Mouse (Mus musculus): ENCODE data around the gene Nav2.

Gene Nav2

DNA sequence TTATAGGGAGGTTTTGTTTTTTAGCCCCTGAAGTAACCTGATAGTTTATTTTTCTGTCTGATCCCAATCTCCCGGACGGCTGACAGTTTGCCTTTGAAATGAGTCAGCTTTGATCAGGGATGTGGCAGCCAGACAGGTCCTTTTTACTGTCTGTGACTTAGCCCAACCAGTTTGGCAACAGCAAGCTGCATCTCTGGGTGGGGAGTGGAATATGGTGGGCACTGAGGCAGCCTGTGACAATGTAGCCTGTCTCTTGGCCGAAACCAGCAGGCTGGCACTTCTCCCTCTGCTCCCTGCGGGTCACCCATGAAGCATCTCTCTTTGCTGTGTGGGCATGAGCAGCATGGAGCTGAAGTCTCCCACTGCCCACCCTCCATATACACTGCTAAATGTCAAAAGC lies 421.7 kb downstream of the Nav2 start:
- no peak for DNase-seq (ENCODE audit: low spot score)

DNA sequence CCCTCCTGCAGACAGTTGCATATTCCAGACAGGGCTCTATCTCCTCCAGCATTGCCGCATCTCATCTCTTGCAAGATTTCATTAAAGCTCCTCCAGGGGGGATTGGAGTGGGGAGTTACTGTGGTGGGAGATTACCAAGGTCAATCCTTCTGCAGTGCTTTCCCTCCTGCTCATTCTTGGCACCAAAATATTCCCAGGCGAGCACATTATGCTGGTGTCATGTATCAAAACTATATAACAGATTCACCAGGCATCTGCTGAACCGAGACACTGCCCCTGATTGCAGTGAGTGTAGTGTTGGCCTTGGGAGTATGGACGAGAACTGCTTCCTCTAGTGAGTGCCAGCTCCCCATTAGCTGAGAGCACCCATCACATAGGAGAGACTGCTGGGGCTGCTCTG lies 423.4 kb downstream of the Nav2 start:
- DNase-seq (ENCODE audit: low spot score), result no peak

DNA sequence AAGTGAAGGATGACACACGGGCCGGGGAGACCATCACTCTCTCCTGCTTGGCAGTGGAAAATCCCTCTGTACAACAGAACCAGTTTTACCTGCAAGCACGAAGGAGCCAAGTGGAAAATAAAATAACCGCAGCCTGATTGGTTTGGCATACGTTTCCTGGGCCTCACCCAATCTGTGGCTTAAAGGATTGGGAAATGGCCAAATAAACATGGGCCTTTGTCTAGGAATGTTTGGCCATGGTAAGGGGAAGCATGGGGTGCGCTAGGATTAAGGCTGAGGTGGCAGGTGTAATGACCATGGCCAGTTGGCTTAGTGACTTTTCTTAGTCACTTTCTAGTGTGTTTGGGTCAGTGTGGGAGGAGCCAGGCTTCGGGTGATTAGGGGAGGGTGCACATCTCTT lies 424.1 kb downstream of the Nav2 start:
- no peak for DNase-seq (ENCODE audit: low spot score)

DNA sequence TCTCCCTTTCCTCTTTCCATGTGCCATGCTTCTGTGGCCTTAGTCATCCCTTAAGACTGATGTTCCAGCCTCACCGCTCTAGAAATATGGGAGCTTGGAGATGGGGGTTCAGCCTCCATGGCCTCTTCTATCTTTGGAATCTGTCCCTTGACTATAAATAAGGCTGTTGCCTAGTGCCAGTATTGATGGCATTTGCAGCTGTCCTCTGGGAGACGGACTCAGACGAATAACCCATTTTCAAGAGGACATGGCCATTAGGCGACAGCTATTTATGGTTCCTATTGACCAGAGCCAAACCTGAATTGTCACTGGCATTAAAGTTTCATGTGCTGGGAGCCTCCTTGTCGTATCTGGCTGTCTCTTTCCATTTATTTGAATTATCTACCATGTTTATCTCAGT lies 425.6 kb downstream of the Nav2 start:
- DNase-seq (ENCODE audit: low spot score), result no peak

DNA sequence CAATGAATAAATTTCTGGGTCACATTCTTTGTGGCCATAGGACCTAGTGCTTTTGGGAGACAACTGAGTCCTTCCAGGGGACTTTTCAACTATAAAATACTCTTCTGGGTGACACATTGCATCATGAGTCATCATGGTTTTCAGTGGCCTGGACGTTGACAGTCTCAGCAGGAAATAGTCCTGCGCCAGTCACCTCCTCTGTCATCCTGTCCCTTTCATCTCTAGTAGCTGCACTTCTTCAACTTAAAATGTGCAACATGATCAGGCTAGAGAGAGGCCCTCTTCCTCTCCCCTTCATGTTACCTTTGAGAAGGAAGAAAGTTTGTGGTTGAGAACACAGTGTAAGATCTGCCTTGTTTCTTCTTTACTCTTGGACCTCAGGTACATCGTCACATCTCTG lies 426.5 kb downstream of the Nav2 start:
- DNase-seq (ENCODE audit: low spot score), result no peak

DNA sequence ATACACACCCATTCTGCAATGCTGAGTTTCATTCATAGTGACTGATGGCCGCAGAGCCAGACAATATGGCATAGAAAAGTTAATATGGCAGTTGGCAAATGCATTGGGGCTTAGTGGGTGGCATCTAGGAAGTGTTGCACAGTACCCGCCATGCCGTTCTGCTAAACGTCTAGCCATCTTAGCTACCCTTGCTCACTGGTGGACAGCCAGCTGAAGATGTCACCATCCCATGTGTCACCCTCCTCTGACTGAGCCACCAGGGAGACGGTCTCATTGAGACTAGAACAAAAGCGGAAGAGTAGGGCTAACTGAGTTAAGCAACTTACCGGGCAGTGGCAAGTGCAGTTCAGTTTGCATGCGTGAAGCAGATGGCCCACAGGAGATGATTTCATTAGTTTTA lies 428.2 kb downstream of the Nav2 start:
- no peak for DNase-seq (ENCODE audit: low spot score)

DNA sequence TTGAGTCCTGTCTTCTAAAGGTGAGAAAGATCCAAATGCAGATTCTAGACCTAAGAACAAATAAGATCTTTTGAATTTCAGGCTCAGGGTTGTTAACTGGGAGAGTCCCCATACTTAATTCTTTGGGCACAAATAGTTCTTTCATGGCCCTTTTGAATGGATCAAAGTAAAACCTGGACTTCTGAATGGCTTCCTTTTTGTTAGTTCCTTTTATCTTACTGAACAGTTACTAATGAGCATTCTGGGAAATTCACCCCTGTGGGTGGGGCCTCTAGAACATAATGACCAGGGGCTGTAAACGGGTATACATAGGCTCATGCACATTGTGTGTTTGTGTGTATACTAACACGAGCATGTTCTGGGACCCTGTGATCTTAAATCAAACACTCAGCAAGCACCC lies 429.2 kb downstream of the Nav2 start:
- DNase-seq (ENCODE audit: low spot score), result peak; percentile 41

DNA sequence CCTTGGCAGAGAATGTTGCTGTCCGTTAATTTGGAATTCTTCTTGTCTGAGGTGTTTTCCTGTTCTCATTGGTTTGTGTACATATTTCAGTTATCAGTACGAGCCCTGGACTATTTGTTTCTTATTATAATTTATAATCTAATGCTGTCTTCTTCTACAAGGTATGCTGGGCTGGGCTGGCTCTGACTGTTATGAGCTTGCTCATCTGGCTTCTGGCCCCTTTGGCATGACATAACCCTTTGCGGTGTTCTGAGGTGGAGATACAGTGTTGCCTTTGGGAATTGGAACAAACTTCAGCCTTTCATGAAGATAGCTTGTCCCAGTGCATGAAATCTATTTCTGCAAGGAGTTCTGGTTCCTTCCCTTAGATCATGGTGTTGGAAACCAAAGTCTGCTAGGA lies 431.4 kb downstream of the Nav2 start:
- no peak for DNase-seq (ENCODE audit: low spot score)

DNA sequence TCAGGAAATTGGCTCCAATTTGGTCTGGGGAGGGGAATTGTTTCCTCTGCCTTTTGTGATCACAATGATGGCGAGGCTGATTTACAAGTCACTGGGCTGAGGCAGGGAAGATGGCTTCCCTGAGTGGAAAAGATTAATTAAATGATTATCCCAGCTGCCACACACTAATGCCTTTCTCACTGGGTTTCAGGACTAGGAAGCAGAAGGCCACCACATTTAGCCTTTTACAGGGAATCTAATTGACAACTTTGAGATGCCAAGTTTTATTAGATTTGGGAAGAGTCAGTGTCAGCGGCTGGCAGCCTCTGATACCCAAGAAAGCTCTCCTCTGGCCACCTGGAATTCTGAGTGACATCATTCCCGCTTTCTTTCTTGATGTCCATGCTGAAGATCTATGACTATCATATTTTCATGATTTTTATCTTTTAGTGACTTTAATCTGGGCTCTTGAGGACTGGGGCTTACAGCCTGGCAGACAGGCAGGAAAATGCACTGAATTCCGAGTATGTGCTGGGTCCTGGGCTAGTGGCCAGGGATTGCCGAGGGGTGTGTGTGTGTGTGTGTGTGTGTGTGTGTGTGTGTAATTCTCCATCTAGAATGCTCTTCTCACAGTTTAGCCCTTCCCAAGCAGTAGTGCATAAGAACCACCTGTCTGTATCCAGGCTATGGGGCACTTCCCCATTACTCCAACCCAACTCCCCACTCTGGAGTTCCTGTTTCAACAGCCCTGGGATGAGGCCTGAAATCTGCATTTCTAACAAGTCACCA lies 432.8 kb downstream of the Nav2 start:
- DNase-seq (ENCODE audit: low spot score), result peak; percentile 48

DNA sequence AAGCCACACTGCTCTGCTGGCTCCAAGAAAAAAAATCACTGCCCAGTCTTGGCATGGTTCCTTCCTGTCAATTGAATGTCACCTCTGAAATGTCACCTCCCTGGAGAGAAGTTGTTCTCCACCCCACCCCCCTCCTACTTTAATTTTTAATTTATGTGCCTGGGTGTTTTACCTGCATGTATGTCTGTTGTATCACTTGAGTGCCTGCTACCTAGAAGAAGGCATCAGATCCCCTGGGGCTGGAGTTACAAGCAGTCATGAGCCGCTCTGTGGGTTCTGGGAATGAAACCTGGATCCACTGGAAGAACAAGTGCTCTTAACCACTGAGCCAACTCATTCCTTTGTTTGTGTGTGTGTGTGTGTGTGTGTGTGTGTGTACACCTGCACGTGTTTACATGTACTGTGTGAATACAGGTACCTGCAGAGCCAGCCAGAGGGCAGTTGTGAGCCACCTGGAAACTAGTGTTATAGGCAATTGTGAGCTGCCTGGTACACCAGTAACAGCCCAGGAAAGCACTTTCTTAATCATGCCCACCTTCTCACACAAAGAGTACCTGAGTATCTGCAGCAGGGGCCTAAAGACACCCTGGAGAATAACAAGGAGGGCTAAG lies 433.5 kb downstream of the Nav2 start:
- no peak for DNase-seq (ENCODE audit: low spot score)

DNA sequence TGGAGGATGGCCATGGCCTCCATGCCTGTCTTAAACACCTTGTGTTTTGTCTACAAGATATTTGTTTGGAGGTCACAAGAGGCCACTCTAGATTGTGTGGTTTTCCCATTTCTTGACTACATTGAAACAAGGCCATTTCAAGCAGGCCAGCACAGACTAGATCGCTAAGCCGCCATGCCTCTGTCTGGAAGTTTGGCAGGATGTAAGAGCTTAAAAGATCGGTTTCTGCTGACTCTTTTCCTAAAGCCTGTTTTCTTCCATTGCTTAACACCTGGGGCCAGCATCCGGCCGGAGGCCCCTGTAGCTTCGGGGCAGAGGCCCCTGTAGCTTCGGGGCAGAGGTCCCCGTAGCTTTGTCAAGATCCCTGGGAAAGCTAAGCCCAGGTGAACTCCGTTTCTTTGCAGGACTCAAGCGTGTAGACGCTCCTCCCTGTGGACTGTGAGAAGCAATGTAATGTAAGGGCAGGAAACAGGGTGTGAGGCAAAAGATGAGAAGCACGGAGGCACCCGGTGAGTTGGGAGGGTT lies 434.1 kb downstream of the Nav2 start:
- no peak for DNase-seq (ENCODE audit: low spot score)

DNA sequence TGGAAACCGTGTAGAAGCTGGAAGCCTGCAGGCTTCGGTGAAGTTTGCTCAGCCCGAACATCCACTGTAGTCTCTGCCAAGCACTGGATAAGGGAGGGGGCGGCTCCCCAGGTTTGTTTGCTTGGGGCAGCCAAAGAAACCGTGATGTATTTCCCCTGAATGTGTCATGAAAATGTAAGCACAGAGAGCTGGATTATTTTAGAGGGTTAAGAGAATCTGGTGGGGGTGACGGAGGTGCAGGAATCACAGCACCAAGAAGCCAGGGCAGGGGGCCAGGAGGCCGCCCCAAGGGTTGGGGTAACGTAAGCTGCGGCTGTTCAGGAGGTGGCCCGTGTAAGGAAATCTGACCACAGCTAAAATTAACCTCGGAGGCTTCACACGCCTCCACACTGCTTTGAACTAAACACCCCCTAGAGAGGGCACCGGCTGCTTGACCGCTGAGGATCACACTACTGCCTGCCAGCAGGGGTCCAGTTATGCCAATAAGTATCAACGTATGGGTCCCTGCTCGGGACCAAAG lies 434.6 kb downstream of the Nav2 start:
- no peak for DNase-seq (ENCODE audit: low spot score)

DNA sequence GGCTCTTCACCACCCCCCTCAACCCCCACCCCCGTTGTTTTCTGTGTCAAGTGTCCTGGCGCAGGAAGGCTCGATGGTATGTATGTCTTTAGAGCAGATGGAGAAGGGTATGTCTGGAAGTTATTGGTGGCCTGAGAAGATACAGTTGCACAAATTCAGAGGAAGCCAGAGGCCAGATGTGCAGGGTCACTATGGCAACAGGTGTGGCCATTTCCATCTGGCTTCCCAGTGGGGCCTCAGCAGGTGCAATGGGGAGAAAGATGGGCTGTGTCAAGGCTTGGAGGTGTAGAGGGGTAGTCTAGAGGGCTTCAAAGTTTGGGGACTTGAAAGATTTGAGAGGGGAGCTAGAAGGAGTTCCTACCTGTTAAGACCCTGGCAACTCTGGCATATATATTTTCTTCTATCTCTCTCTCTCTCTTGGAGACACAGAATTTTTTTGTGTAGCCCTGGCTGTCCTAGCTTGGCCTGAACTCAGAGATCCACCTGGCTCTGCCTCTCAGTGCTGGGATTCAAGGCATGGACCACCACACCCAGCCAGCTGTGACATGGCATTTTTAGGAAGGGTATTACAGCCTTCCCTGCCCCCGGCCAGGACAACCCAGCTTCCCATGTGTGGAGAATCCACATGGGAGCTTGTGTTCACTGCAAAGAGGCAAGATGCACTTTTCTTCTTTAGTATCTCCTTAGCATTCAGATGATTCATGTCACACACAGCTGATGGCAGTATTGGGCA lies 435.4 kb downstream of the Nav2 start:
- no peak for DNase-seq (ENCODE audit: low spot score)

DNA sequence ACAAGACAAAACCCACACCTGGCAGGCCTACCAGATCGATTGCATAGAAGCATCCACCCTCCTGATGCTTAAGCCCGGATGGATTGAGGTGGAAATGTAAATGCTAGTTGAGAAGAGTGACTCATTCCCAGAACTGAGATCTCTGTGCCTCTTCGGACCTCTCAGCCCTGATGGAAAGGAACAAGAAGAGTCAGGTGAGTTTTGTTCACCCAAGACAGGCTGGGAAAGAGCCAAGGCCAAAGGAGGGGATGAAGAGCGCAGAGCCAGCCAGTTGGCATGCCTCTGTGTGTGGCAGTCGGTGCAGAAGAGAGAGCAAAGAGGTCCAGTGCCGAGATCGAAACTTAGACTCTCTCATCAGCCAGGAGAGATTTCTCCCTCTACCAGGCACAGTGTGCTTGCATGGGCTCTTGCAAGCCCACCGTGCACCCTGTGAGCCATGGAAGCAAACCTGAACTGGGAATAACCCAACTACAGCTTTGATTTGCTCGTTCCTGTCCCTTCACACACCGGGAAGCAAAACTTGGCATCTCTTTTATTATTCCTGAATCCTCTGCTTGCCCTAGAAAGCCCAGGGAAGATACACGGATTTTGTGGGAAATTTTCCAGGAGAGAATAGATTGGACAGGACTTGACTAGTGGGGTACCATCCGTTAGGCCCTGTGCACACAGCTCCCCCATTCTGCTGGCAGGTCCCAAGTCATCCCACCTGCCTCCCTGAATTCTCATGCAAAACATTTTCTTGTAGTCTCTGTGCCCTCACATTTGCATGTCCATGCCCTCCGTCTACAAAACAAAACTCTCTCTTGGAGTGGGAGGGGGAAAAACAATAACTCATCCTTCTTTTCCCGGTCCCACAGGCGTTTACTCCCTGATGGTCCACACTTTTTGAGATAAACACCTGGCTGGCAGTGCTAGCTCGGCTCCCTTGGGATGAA lies 439.1 kb downstream of the Nav2 start:
- DNase-seq (ENCODE audit: low spot score), result no peak

DNA sequence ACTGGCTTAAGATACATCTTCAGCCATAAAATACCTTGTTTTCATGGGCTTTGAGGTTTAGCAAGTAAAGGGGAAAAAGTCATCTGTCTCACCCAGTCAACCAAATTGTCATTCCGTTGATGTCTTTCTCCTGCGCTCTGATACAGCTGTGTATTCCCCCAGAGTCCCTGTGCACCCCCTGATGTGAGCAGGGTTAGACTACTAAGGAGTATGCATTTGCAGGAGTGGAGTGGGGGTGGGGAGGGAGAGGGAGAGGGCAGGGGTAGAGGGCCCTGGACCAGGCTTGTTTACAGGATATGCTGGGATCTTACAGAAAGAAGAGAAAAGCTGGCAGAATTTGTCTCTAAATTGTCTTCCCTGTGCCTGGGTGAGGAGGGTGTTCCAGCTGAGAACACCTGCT lies 440.1 kb downstream of the Nav2 start:
- DNase-seq (ENCODE audit: low spot score), result no peak

DNA sequence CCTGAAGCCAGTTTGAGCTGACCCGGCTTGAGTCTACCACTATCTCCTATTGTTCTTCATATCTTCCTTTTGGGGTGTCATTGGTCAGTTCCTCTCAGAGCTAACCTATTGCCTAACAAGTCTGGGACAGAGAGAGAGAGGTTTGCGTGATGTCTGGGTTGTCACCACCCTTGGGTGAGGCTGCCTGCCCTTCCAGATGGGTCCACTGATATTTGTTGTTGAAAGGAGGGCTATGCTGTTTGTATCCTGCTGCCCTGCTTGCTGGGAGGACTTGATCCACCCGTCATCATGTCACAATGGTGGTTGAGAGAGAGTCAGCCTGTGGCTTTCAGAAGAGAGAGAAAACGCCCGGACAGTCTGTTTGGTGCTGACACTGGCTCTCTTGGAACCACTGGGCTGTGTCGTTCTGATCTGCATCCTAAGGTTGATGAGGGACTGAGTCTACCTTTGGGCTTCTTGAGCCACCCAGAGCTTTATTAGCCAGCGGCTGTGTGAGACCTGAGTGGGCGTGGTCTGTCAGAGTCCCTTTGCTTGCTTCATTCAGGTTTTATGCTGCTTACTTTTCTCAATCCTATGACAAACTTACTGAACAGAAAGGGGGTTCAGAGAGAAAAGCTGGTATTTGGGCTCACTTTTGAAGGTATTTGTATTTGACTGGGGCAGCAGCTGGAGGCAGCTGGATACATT lies 441.9 kb downstream of the Nav2 start:
- DNase-seq (ENCODE audit: low spot score), result no peak

DNA sequence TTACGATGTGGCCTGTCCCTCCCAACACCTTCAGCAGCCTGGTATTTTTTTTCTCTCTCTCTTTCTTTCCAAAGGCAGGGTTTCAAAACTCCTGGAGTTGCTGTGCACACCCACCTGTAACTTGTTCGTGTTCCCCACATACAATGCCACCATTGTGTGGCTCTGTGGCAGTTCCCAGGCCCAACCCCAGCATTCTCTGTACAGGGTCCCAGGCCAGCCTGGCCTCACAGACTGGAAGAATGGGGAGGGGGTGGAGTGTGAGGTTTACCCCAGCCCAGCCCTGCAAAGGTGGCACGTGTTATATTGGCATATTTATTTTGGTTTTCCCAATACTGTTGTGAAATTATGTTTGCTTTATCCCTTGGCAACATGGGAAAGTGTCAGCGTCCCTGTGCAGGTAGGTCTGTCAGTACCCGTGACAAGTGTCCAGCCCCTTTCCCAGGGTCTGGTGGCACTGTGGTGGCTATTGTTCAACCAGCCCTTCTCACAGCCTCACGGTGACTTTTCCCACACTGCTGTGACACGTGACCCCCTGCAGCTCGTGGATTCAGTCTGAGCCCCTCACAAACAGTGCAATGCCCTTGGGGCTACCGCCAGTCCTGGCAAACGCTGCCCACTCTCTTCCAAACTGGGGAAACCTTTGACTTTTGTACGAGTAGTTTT lies 443.2 kb downstream of the Nav2 start:
- DNase-seq (ENCODE audit: low spot score), result no peak

DNA sequence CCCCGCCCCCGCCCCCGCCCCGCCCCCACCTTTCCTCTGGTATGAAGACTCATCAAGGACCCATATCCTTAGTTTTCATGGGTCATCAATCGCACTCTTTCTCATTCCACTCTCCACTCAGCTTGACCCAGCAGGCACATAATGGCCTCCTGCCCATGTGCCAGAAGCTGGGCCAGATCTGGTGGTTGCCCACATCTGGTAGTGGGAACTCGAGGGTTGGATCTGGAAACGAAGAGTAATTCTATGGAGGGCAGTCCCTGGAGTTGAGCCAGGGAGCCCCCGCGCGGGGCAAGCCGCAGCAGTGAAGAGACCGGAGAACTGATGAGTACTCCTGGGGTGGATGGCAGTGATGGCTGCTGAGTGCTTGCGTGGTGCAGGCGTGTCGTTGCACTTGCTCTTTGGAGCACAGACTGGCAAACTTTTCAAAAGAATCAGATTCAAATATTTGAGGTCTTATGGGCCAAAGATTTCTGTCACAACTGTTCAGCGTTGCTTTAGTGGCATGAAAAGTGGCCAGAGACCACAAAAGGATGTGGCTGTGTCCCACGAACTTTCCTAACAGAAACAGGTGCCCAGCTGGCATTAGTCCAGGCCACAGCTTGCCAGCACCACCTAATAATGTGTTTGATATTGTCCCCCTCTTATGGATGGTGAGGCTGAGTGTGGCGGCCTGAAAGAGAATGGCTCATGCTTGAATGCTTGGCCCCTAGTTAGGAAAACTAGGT lies 449.1 kb downstream of the Nav2 start:
- DNase-seq (ENCODE audit: low spot score), result no peak

DNA sequence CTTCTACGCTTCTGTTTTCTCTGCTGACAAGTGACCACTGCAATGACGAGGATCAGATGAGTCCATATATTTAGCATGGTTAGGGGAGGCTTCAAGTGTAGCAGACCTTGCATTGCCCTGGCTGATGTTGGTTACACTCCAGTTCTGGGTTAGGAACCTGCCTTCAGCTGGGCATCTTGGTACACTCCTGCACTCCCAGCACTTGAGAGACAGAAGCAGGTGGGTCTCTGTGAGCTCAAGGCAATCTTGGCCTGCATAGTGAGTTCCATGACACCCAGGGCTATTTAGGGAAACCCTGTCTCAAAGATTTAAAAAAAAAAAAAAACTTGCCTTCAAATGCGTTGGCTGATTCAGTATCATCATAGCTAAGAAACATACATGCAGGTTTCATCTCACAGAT lies 450.6 kb downstream of the Nav2 start:
- no peak for DNase-seq (ENCODE audit: low spot score)

DNA sequence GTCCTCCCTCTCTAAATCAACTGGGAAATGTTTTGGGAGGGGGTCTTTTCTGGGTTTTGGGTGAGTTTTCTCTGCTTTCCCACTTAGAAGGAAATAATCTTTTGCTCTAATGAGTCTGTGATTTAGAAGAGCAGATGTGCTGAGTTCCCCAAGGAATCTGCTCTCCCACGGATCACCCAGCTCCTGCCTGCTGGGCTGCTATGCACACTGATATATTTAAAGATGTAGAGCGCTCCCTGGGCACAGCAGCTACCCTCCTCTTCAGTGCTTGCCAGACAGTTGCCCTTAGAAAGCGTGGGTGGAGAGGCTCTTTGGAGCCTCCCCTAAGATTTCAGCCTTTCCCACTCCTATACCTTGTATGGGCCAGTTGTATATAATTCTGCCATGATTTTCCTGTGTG lies 452.1 kb downstream of the Nav2 start:
- no peak for DNase-seq (ENCODE audit: low spot score)

All from embryo, embryonic 10.5 days (tissue).